Mouse (Mus musculus) spleen, adult 2 months (tissue): Measurements from ENCODE around the gene Ldb2. TPM values are rescaled to one million over a fixed set of nuclear protein-coding genes. Genes with fewer than 3 reads are reported as not detected.

ENCODE experiments used
- DNase-seq, 2 experiments: peaks; one replicate each; pipeline versions ENCODE4 v3.0.0 to v3.0.0-alpha.2; 2012 to 2021; ENCODE audit warnings: low spot score in 2 of 2, low read depth in 1 of 2
- H3K27ac ChIP-seq: fragments of 200-500 bp; 2 replicates; pipeline ENCODE4 v1.5.1; 2012; ENCODE audit warnings: low read length, inconsistent platforms; ENCODE audit not compliant: insufficient read depth
- H3K27me3 ChIP-seq: fragments of 200-500 bp; 2 replicates; pipeline ENCODE4 v1.6.1; 2012; ENCODE audit warnings: mild to moderate bottlenecking, moderate library complexity, low read length, inconsistent platforms; ENCODE audit not compliant: control insufficient read depth, insufficient read depth
- H3K36me3 ChIP-seq: fragments of 200-500 bp; 2 replicates; pipeline ENCODE4 v1.6.1; 2012; ENCODE audit warnings: mild to moderate bottlenecking, low read length, inconsistent platforms; ENCODE audit not compliant: control insufficient read depth, insufficient read depth
- H3K4me1 ChIP-seq: fragments of 200-500 bp; 2 replicates; pipeline ENCODE4 v1.6.1; 2011; ENCODE audit warnings: inconsistent platforms; ENCODE audit not compliant: control insufficient read depth, insufficient read depth, insufficient read length
- H3K4me3 ChIP-seq: fragments of 200-500 bp; 2 replicates; pipeline ENCODE4 v1.5.1; 2011; ENCODE audit warnings: mild to moderate bottlenecking, inconsistent platforms; ENCODE audit not compliant: insufficient read depth, insufficient read length; ENCODE audit errors: extremely low read depth
- CTCF ChIP-seq: fragments of 200-500 bp; IDR thresholded peaks from 2 replicates; pipeline ENCODE4 v1.5.1; 2011; ENCODE audit warnings: mild to moderate bottlenecking, inconsistent platforms; ENCODE audit not compliant: insufficient read depth, insufficient read length, insufficient replicate concordance; ENCODE audit errors: extremely low read depth
- POLR2A ChIP-seq: fragments of 200-500 bp; IDR thresholded peaks from 2 replicates; pipeline ENCODE4 v1.6.1; 2011; ENCODE audit warnings: low read depth, low read length, inconsistent platforms
- WGBS: fragments of 180-500 bp; shearing (Covaris S2); methylation state at CpG from one replicate; pipeline ENCODE4 v1.1.7; 2018; 5-methylcytosine and 5-hydroxymethylcytosine counted together
- polyA plus RNA-seq: library from polyadenylated mRNA; depleted of rRNA; stranded (reverse); fragments of >200 nt; gene quantifications from 2 replicates; pipeline ENCODE4 v1.2.3, GENCODE M21; 2012

Gene Ldb2
- polyA plus RNA-seq, 1 experiment: 10.9 TPM

DNA sequence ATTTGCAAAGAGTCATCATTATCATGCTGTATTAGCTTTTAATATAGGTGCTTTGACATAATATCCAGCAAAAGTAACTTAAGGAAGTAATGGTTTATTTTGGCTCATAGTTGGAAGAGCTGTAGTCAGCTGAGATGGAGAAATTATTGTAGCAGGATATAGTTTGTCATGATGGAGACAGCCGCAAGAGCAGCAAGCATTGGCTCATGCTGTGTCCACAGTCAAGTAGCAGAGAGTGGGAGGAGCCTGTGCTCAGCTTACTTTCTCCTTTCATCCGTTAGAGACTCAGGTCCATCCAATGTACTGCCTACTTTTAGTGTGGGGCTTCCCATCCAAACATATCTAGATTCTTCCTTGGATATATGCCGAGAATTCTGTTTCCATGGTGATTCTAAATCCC, 208.7 kb downstream of the Ldb2 start:
- 85% methylated on average over 3 of the region's 3 CpGs for WGBS
- DNase-seq: no peak

DNA sequence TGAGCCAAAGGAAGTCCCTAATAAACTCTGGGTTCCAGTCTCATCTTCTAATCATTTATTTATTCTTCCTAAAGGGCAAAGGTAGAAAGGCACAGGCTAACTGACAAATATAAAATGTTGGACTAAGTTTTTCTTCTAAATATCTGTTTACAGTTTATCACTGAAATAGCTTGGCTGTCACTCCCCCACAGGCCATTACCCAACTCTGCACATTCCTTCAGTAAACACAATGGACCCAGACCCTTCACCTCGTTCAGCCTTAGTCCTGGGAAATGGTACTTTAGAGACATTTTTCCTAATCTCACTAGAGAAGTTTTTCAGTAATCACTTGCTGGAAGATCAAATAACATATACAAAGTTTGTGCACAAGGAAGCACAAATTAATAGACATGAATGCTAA, 210.2 kb downstream of the Ldb2 start:
- Histone ChIP-seq H3K27me3 (no peaks in the 10 kb centered on the region), H3K36me3 (no peaks in the 10 kb centered on the region), H3K27ac (no peak overlapping the region), H3K4me3 (no peak overlapping the region), H3K4me1 (no peaks in the 10 kb centered on the region)
- no peak for TF ChIP-seq CTCF
- no peak for TF ChIP-seq POLR2A
- 78% methylated on average over 1 of the region's 1 CpGs for WGBS
- DNase-seq: no peak

More for the DNA sequence above, 208.7 kb downstream of the Ldb2 start:
- Histone ChIP-seq H3K27me3 (no peaks in the 10 kb centered on the region), H3K27ac (no peak overlapping the region), H3K36me3 (no peaks in the 10 kb centered on the region), H3K4me3 (no peak overlapping the region), H3K4me1 (no peaks in the 10 kb centered on the region)
- TF ChIP-seq CTCF (no peak), POLR2A (no peak)

DNA sequence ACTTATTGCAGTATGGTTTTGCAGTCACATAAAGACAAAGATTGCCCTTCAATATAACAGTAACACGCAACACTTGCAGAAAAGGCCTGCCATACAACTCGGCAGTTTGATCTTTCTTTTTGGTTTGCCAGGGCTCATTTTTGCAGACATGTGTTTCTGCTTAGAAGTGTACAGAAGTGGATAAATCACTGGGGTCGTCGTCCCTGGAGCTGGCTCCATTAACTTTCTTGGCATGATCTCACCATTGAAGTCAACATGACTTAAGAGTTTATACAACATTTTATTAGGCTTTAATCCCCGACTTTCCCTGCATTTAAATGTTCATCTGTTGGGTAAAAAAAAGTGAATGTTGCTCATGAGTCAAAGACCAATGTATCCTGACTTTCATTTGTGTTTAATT, 212.9 kb downstream of the Ldb2 start:
- H3K27me3 ChIP-seq: no peaks in the 10 kb centered on the region
- DNase-seq: no peak
- no peaks in the 10 kb centered on the region for H3K4me1 ChIP-seq
- H3K36me3 ChIP-seq: no peaks in the 10 kb centered on the region
- WGBS: 78% methylated on average over 5 of the region's 5 CpGs
- H3K27ac ChIP-seq: no peak overlapping the region
- TF ChIP-seq POLR2A (no peak), CTCF (no peak)
- H3K4me3 ChIP-seq: no peak overlapping the region

DNA sequence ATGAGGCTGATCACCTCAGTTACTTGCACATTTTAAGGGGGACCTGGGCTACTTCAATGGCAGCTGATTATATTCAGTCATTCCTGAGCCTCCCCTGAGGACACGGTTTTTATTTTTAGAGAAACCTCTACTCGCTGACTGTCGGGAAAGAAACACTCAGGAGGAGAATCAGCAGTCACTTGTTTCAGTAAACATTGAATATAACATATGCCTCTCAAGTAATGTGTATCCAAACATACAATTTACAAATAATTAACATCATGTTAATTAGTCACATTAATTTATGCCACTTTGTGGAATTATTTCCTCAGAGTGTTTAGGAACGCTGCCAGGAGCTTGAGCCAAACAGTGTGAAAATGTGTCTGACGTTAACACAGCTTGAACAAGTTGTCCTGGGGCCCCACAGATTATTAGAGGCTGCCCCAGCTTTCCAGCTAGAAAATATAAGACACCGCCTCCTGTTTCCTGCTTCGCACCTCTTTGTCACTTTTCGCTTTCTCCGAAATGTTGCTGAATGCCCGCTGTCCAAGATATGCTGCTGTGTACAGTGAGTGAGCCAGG, 219.5 kb downstream of the Ldb2 start:
- H3K36me3 ChIP-seq: no peaks in the 10 kb centered on the region
- TF ChIP-seq POLR2A: no peak
- TF ChIP-seq CTCF: no peak
- no peak overlapping the region for H3K27ac ChIP-seq
- DNase-seq: no peak
- no peaks in the 10 kb centered on the region for H3K4me1 ChIP-seq
- WGBS: 87% methylated on average over 10 of the region's 10 CpGs
- no peak overlapping the region; the same call in 1 of the 2 replicates for H3K4me3 ChIP-seq
- no peaks in the 10 kb centered on the region for H3K27me3 ChIP-seq

DNA sequence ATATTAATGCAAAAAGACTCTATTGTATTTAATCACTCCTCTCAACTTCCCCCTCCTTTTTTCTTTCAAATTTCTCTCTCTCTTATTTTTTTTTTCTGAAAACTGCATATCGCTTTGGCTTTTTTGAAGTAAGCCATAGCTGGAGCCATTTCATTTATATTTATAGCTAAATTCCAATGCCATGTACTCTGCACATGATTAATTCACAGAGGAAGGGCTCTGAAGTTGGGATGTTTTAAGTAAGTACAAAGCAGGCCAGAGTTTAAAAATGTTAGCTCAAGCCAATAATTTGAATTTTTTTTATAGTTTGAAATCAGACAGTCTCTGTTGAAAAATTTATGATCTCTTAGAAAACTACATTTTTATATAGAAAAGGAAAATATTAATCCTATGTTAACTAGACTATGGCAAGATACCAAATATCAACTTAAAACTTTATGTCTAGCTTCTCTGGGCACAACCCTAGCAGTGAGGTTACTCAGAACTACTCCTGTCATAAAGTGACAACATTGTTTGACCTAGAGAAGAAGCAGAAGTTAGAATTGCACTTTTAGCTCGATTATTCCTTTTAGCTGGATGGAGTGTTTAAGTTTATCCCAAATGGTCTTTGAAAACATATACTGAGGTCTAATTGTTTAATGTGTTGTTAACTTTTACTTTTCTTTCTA, 222.7 kb downstream of the Ldb2 start:
- no peak for DNase-seq
- TF ChIP-seq CTCF: no peak
- TF ChIP-seq POLR2A: no peak
- Histone ChIP-seq H3K4me3 (no peak overlapping the region), H3K4me1 (no peaks in the 10 kb centered on the region), H3K27ac (no peak overlapping the region), H3K36me3 (no peaks in the 10 kb centered on the region), H3K27me3 (no peaks in the 10 kb centered on the region)
- WGBS: 69% methylated on average over 2 of the region's 2 CpGs

DNA sequence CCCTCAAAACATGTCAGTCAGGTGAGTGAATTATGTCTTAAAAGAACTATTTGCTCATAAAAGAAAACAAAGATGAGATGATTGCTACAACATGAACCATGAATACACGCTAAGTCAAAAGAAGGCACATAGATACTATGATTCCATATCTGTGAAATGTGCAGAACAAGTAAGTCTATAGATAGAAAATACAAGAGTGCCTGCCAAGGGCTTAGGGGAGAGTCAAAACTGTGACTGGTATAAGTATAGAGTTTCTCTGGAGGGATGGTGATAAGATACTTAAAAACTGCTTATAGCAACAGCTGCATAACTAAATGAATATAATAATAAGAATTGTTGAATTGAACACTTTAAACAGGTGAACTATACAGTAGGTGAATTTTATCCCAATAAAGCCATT, 224.8 kb downstream of the Ldb2 start:
- DNase-seq: no peak
- H3K27me3 ChIP-seq: no peaks in the 10 kb centered on the region
- no peak overlapping the region for H3K27ac ChIP-seq
- 82% methylated on average over 1 of the region's 1 CpGs for WGBS
- no peak overlapping the region for H3K4me3 ChIP-seq
- no peaks in the 10 kb centered on the region for H3K4me1 ChIP-seq
- TF ChIP-seq POLR2A: no peak
- no peak for TF ChIP-seq CTCF
- H3K36me3 ChIP-seq: no peaks in the 10 kb centered on the region

DNA sequence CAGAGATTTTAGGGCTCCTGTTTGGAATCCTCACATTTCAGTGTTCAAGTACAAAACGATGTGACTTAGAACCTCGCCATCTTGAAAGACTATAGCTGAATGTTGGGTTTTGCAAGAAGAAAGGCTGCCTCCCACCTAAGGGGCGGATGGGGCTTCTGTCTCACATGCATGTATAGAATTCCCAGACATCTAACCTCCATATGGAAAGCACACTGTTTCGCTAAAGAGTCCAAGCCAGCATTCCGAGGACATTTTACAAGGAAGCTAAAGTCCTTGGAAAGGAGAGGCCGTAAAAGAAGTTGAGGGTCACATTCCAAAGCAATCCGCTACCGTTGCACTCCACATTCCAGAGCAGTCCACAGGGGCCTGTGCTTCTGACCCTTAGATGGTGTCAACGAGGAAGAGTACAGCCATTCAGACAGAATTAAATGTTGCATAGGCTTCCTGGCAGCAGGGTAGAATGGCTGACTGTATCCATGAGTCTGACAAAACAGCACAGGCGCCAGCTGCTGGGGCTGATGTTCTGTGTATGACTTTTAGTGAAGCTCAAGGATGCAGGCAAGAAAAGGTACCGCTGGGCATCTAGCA, 245.6 kb downstream of the Ldb2 start:
- H3K4me1 ChIP-seq: no peaks in the 10 kb centered on the region
- no peak for DNase-seq
- H3K36me3 ChIP-seq: no peaks in the 10 kb centered on the region
- no peak overlapping the region for H3K4me3 ChIP-seq
- H3K27ac ChIP-seq: no peak overlapping the region
- TF ChIP-seq POLR2A: no peak
- no peak for TF ChIP-seq CTCF
- no peaks in the 10 kb centered on the region for H3K27me3 ChIP-seq
- WGBS: 85% methylated on average over 11 of the region's 11 CpGs

DNA sequence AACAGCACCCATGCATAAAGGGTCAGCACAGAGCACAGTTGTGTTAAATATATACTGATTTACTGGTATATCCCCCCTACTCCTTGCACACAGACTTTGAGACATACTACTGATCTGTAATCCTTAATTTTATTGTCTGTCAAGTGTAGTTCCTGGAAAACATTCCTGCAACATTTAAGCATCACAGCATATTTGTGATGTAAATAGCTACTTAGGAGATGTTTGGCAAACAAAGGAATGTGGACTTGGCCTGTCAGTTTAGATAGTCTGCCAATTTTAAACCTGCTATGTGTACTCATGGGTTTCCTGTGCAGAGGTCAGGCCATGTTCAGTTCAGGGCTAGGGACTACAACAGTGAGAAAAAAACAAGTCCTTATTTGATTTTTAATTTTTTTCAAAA, 246.3 kb downstream of the Ldb2 start:
- no peak for DNase-seq
- no peak overlapping the region for H3K27ac ChIP-seq
- no peaks in the 10 kb centered on the region for H3K36me3 ChIP-seq
- no peaks in the 10 kb centered on the region for H3K4me1 ChIP-seq
- no peaks in the 10 kb centered on the region for H3K27me3 ChIP-seq
- no peak overlapping the region for H3K4me3 ChIP-seq
- TF ChIP-seq POLR2A (no peak), CTCF (no peak)
